Mouse (Mus musculus) ES-CJ7 (cell line): ENCODE measurements around the gene Bmp8a.
A peak's percentile ranks its signal among the peaks of the same experiment; 100 is the strongest.
"Not testable (repeated sequence)": the region's sequence is repeated elsewhere in the genome, so short reads cannot be mapped to it uniquely, and the experiment has no call there.

Source experiments
- DNase-seq: peaks from one replicate; pipeline ENCODE4 v3.0.0; 2011; ENCODE audit warnings: low read depth, low spot score

The Bmp8a gene

GRCm38 (mm10) chr4:123331961-123332360 is 11.1 kb downstream of the Bmp8a start:
- DNase-seq = peak; percentile 65

DNA sequence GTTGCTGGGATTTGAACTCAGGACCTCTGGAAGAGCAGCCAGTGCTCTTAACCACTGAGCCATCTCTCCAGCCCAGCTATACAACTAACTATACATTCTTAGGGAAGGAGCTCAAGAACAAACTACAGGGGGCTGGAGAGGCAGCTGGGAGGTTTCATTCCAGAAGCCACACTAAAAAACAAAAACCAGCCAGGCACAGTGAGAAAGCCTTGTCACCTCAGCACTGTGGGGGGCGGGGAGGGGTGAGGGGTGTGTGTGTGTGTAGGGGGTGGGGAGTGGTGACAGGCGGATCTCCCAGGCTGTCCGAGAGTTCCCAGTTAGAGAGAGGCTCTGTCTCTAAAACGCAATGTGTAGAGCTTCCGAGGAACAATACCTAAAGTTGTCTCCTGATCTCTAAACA is 11.7 kb downstream of the Bmp8a start:
- DNase-seq = peak; percentile 81

GRCm38 (mm10) chr4:123328946-123329345 is 14.1 kb downstream of the Bmp8a start:
- no peak for DNase-seq

DNA sequence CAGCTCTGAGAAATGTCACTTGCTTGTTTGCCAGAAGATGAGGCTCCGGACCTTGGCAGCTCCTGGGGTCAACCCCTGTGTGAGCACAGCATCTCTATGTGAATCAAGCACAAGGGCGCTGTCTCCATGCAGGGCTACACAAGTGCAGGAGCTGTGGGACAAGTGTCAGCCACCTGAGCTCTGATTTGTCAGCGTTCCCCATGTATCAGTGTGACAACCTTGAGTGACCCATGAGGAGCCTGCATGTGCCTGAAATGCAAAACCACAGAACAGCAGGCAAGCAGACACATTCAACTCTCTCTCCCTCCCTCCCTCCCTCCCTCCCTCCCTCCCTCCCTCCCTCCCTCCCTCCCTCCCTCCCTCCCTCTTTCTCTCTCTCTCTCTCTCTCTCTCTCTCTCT is 15.4 kb downstream of the Bmp8a start:
- no peak for DNase-seq

- no peak for DNase-seq
Measured at GRCm38 (mm10) chr4:123326087-123326486, 17.0 kb downstream of the Bmp8a start.

GRCm38 (mm10) chr4:123323534-123323933 is 19.5 kb downstream of the Bmp8a start, which contains the start of gene Oxct2a:
Oxct2a (minus strand) TSS chr4:123323634.
- no peak for DNase-seq

GRCm38 (mm10) chr4:123322910-123323309 is 20.1 kb downstream of the Bmp8a start:
- not testable (repeated sequence) for DNase-seq

GRCm38 (mm10) chr4:123314497-123314896 is 28.6 kb downstream of the Bmp8a start:
- no peak for DNase-seq

DNA sequence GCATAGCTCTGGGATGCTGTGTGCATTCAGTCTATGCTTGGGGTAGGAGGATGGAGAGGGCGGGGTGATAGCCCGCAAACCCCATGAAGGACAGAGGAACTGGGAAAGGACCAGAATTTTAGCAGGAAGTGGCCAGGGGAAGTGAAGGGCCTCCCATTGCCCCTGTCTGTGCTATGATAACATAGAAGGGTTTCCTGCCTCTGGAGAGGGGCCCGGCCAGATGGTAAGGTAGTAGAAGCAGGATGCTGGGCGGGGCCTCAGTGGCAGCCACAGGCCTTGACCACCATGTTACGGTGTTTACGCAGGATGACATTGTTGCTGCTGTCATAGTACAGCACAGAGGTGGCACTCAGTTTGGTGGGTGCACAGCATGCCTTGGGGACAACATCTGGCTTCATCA is 30.0 kb downstream of the Bmp8a start:
- DNase-seq = no peak

GRCm38 (mm10) chr4:123311845-123312244 is 31.2 kb downstream of the Bmp8a start:
- no peak for DNase-seq

DNA sequence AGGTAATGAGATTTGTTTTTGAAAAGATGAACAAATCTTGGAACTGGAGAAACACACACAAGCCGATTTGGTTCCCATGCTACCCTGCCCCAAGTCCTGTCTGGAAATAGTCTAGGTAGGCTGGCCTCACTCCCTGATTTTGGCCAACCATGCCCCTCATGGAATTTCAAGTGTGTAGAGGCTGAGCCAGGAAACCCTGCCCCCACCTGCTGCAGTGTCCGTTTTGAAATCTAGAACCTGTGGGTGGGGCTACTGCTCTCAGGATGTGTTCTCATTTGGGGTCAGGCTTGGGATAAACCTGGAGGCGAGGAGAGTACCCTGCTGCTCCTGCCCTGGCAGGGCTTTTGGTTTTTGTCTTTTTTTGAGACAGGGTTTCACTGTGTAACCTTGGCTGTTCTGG is 34.8 kb downstream of the Bmp8a start:
- no peak for DNase-seq

DNA sequence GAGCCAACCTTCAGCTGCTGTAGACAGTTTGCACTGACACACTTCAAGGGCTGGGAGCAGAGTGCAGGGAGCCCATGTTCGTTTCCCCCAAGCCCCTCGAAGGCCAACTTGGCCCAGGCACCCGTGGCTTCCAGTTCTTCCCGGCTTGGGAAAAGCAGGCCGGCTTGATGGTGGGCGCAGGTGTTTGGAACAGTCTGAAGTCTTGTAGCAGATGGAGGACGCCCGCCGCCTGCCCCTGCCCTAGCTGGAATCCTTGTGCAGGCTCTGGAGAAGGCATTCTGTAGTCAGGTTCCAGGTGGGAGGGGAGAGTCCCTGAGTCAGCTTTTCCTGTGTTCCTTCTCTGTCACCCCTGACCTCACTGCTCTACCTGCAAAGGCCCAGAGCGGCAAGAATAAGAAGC is 36.1 kb downstream of the Bmp8a start:
- no peak for DNase-seq

DNA sequence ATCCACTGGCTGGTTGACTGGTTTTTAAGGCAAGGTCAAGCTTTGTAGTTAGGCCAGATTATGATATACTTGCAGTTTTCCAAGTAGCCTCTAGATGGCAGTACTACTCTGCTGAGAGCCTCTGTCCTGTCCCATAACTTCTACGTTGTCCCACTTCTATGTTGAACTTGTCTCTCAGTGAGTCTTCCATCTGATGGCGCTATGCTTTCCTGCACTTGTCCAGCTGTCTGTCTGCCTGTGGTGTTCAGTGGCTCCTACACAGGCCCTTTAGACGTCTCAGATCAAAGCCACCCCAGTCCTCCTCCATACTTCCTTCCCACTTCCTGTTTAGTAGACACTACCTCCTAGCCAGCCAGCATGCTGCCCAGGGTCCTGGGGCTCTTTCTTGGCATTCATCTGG is 37.3 kb downstream of the Bmp8a start:
- peak; percentile 75 for DNase-seq

DNA sequence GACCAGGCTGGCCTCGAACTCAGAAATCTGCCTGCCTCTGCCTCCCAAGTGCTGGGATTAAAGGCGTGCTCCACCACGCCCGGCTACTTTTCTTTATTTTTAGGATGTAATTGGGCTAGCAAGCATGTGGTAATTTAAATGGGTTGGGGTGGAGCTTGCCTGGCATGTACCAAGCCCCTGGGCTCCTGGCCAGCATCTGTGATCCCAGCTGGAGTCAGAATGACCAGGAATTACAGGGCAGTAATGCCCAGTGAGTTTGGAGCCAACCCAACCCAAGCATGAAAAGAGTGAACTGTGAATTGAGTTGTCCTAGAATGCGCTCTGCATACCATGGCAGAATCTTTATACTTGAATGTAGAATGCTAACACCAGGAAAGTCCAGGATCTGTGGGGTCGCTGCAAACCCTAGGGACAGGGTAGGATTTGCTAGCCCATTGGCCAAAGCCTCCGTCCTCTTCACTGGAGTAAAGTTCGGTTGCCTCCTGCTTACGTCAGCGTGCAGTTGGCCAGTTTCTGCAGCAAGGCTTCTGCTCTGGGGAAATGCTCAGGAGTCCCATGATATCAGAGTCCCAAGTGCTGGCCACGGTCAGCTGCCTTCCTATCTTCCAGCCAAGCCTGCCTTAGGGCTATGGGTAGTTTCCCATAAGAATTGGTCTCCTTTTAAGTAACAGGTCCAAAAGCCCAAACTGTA is 43.9 kb downstream of the Bmp8a start:
- no peak for DNase-seq

DNA sequence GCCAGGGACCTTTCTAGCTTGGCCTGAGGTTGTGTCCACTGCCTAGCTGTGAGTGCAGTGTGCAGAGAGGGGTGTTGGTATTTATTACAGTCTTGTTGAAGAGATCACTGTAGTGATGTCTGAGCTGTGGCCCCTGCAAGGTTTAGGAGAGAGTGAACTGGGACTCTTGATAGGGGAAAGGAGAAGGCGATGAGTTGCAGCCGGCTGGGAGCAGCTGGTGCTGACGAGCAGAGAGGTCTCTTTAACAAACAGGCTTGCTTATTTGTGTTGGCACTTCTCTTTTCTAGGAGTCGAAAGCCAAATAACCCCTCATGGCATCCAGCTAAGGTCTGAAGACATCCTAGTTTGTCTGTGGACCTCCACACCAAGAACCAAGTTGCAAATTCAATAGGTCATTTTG is 44.8 kb downstream of the Bmp8a start:
- DNase-seq = no peak

DNA sequence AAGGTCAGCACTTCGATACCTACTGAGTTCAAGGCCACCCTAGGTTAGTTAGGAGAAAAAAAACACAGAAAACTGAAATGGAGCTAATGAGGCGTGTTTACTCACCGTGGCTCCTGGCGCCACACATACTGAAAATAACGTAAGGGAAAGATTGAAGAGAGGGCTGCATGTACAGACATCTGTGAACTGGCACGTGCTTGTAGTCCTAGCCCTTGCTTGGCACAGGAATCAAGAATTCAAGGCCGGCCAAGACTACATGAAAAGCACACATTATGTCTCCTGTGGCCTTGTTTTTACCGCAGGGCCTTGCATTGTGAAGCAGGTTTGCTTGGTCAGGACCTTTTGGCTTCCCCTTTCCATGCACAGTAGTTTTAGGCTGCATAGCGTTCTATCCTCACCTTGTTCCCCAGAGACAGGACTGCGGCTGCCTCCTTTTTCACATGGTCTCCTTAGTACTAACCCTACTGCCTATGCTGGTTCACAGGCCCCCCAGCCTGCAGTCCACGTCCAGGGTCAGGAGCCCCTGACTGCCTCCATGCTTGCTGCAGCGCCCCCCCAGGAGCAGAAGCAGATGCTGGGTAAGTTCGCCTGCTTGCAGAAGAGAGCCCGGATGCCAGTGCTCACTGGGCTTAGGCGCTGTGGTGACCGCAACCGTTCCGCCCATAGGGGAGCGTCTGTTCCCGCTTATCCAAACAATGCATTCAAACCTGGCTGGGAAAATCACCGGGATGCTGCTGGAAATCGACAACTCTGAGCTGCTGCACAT is 45.7 kb downstream of the Bmp8a start:
- no peak for DNase-seq

GRCm38 (mm10) chr4:123296148-123296534 is 46.9 kb downstream of the Bmp8a start:
- no peak for DNase-seq

DNA sequence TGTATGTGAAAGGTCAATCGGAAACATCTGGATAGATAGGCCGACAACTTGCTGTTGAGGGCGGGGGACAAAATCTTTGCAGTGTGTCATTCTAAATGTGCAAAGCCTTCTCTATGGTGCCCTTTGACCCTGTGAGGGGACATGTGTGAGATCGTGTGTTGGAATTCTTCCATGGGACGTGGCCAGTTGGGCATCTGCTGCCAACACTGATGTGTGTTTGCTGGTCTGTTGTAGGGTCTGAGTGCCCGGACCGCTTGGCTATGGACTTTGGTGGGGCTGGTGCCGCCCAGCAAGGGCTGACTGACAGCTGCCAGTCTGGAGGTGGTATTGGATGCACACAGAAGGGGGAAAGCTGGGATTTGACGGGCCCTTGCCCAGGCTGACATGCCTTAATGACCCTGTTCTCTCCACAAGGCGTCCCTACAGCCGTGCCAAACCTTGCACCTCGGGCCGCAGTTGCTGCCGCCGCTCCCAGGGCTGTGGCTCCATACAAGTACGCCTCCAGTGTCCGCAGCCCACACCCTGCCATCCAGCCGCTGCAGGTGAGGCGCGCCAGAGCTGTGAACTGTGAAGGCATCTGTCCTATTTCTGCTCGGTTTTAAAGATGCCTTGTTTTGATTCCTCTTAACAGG is 47.4 kb downstream of the Bmp8a start:
- no peak for DNase-seq

DNA sequence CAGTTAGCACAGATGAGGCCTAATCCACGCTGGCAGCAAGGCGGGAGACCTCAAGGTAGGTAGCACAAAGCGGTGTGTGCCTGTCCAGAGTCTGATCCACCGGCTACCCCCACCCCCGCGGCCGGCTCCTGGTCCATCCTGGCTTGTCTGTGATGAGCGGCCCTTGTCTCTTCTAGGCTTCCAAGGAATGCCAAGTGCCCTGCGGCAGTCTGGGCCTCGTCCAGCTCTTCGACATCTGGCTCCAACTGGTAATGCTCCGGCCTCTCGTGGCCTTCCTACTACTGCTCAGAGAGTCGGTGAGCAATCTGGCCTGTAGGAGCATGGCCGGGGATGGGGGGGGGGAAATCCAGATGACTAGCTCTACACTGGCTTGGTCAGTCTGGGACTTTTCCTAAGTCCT is 48.0 kb downstream of the Bmp8a start:
- not testable (repeated sequence) for DNase-seq

DNA sequence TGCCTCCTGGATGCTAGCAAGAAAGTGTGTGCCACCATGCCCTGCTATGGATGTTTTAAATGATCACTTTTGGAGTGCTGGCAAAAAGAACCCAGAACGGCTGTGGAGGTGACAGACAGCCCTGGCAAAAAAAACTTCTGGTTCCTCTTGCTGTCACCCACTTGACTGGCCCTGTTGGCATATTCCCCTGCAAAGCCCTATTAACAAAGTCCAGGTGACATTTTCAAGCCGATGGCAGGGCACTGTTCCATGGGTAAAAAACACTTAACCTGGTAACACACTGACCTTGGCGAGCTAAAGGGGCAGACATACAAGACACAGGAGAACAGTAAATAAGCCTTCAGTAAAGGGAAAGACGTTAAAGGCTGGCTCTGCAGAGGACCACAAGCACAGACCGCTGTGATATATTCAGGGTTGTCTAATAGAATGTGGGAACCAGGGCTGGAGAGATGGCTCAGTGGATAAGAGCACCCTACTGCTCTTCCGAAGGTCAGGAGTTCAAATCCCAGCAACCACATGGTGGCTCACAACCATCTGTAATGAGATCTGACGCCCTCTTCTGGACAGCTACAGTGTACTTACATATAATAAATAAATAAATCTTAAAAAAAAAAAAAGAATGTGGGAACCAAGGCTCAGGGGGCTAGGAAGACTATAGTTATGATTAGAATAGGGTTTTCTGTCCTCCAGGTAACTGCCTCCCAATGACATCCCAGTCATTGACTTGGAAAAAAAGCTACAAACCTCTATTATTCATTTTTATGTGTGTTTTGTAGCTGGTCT is 49.2 kb downstream of the Bmp8a start:
- no peak for DNase-seq

- DNase-seq = no peak
Measured at GRCm38 (mm10) chr4:123292989-123293388, 50.1 kb downstream of the Bmp8a start.

GRCm38 (mm10) chr4:123292390-123292789 is 50.7 kb downstream of the Bmp8a start:
- DNase-seq = no peak
